ENCODE assay signal across 22 mouse cellular contexts in the genomic region with DNA sequence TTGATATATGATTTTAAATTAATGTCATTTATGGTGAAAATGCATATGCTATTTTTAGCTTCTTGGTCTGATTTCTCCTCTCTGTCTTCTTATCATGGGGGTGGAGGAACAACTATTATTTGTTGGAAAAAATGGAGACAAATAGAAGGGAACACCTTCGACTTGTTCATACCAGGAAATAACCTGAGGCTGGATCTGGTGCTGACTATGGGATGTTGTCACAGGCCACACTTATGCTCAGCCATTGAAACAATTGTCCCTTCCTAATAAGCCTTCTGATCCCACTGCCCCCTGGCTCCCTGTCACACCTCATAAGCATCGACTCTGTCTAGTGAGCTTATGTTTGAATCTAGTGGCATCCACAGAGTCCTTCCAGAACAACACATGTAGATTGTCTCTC.
DNase-seq lines count a peak whose midpoint lies in the region; ATAC-seq and TF ChIP-seq lines count a peak whose summit lies in the region.
"Had no signal": no experiment of that assay in that cellular context is flagged by ENCODE, and none has a peak within 500 bp of the region (broad histone marks: within the 10 kb centered on the region; RNA-seq: fewer than 3 reads in every experiment).

No protein-coding gene starts in this region.

- no peaks in the 10 kb centered on the region for H3K27me3 ChIP-seq in heart, embryonic 12.5 days (replicated peaks)
- H3K27me3 ChIP-seq in heart, embryonic 11.5 days (ENCODE audit: control insufficient read depth, insufficient read depth, low read length): no peaks in the 10 kb centered on the region
- H3K27me3 ChIP-seq in liver, postnatal 0 days (ENCODE audit: insufficient read depth, low read length): no peaks in the 10 kb centered on the region
- no peaks in the 10 kb centered on the region for H3K27me3 ChIP-seq in stomach, postnatal 0 days (ENCODE audit: control insufficient read depth, insufficient read depth, low read length)
- H3K27me3 ChIP-seq: embryonic facial prominence, embryonic 13.5 days; forebrain, embryonic 15.5 days; hindbrain, embryonic 12.5 days; hindbrain, embryonic 15.5 days had no signal

- H3K4me1 ChIP-seq in heart, embryonic 12.5 days (replicated peaks): peaks cover 18% of the 10 kb centered on the region
- no peaks in the 10 kb centered on the region for H3K4me1 ChIP-seq in heart, embryonic 11.5 days (ENCODE audit: control insufficient read depth, insufficient read depth, low read length)
- no peaks in the 10 kb centered on the region for H3K4me1 ChIP-seq in liver, postnatal 0 days (ENCODE audit: insufficient read depth)
- H3K4me1 ChIP-seq in stomach, postnatal 0 days (replicated peaks; ENCODE audit: control insufficient read depth, insufficient read depth): no peaks in the 10 kb centered on the region
- H3K4me1 ChIP-seq: embryonic facial prominence, embryonic 10.5 days; embryonic facial prominence, embryonic 13.5 days; forebrain, embryonic 12.5 days; forebrain, embryonic 15.5 days; hindbrain, embryonic 12.5 days; hindbrain, embryonic 15.5 days had no signal

- no peak for DNase-seq in liver, postnatal 0 days
- no peak for DNase-seq in liver
- no peak for DNase-seq in stomach, postnatal 0 days (ENCODE audit: low spot score)
- no peak for DNase-seq in thymus, postnatal 14 days
- DNase-seq: adrenal gland, adult 2 months; adrenal gland, postnatal 14 days; cerebellum, adult 11 months; cerebellum, adult 2 months; cerebellum, adult 9-11 months; cerebellum, postnatal 25 days; gastrocnemius, postnatal 25 days; heart, adult 2 months had no signal

- H3K9ac ChIP-seq in heart, embryonic 12.5 days: no peak overlapping the region
- H3K9ac ChIP-seq in heart, embryonic 11.5 days (ENCODE audit: low read depth, low read length): no peak overlapping the region
- no peak overlapping the region for H3K9ac ChIP-seq in liver, postnatal 0 days (replicated peaks)
- no peak overlapping the region for H3K9ac ChIP-seq in stomach, postnatal 0 days (ENCODE audit: low read length)
- H3K9ac ChIP-seq: embryonic facial prominence, embryonic 13.5 days; forebrain, embryonic 12.5 days; forebrain, embryonic 15.5 days; hindbrain, embryonic 12.5 days; hindbrain, embryonic 15.5 days had no signal

- no peaks in the 10 kb centered on the region for H3K9me3 ChIP-seq in heart, embryonic 12.5 days (replicated peaks)
- no peaks in the 10 kb centered on the region for H3K9me3 ChIP-seq in heart, embryonic 11.5 days (replicated peaks; ENCODE audit: control insufficient read depth, low read length)
- H3K9me3 ChIP-seq in liver, postnatal 0 days (ENCODE audit: low read length): no peaks in the 10 kb centered on the region
- H3K9me3 ChIP-seq in stomach, postnatal 0 days (ENCODE audit: control insufficient read depth, low read length): no peaks in the 10 kb centered on the region
- H3K9me3 ChIP-seq: embryonic facial prominence, embryonic 10.5 days; embryonic facial prominence, embryonic 13.5 days; forebrain, embryonic 12.5 days; forebrain, embryonic 15.5 days; hindbrain, embryonic 12.5 days; hindbrain, embryonic 15.5 days had no signal

- H3K36me3 ChIP-seq in heart, embryonic 12.5 days: no peaks in the 10 kb centered on the region
- no peaks in the 10 kb centered on the region for H3K36me3 ChIP-seq in heart, embryonic 11.5 days (ENCODE audit: control insufficient read depth, insufficient read depth, low read length)
- H3K36me3 ChIP-seq in liver, postnatal 0 days (replicated peaks; ENCODE audit: insufficient read depth, low read length): no peaks in the 10 kb centered on the region
- H3K36me3 ChIP-seq in stomach, postnatal 0 days (ENCODE audit: control insufficient read depth, insufficient read depth, low read length): no peaks in the 10 kb centered on the region
- H3K36me3 ChIP-seq: embryonic facial prominence, embryonic 10.5 days; embryonic facial prominence, embryonic 13.5 days; forebrain, embryonic 12.5 days; forebrain, embryonic 15.5 days; hindbrain, embryonic 12.5 days; hindbrain, embryonic 15.5 days had no signal

- H3K4me3 ChIP-seq in heart, embryonic 12.5 days: no peak overlapping the region
- no peak overlapping the region for H3K4me3 ChIP-seq in heart, embryonic 11.5 days (ENCODE audit: low read depth, low read length)
- H3K4me3 ChIP-seq in liver, postnatal 0 days (ENCODE audit: low read depth, low read length): no peak overlapping the region
- no peak overlapping the region for H3K4me3 ChIP-seq in stomach, postnatal 0 days (ENCODE audit: low read depth, low read length)
- H3K4me3 ChIP-seq: embryonic facial prominence, embryonic 10.5 days; embryonic facial prominence, embryonic 13.5 days; erythroblast, embryonic 14.5 days; forebrain, embryonic 12.5 days; forebrain, embryonic 15.5 days; heart, adult 2 months; hindbrain, embryonic 12.5 days; hindbrain, embryonic 15.5 days had no signal

- H3K4me2 ChIP-seq in heart, embryonic 12.5 days: no peak overlapping the region
- H3K4me2 ChIP-seq in heart, embryonic 11.5 days: no peak overlapping the region
- no peak overlapping the region for H3K4me2 ChIP-seq in liver, postnatal 0 days (ENCODE audit: low read depth, low read length)
- H3K4me2 ChIP-seq in stomach, postnatal 0 days (replicated peaks; ENCODE audit: low read depth): no peak overlapping the region
- H3K4me2 ChIP-seq: embryonic facial prominence, embryonic 13.5 days; forebrain, embryonic 12.5 days; forebrain, embryonic 15.5 days; hindbrain, embryonic 12.5 days; hindbrain, embryonic 15.5 days had no signal

- TF ChIP-seq CTCF in liver, postnatal 0 days (IDR thresholded peaks at IDR 0.05; ENCODE audit: low read depth): no peak
- no peak for TF ChIP-seq CTCF in stomach, postnatal 0 days (IDR thresholded peaks at IDR 0.05; ENCODE audit: low read depth)

- H3K27ac ChIP-seq in heart, embryonic 12.5 days (ENCODE audit: poor library complexity, severe bottlenecking): peak overlapping the region; percentile 20
- H3K27ac ChIP-seq in heart, embryonic 11.5 days (ENCODE audit: low read depth, low read length): no peak overlapping the region
- peak overlapping the region; percentile 71 for H3K27ac ChIP-seq in liver, postnatal 0 days (ENCODE audit: low read depth)
- H3K27ac ChIP-seq in stomach, postnatal 0 days (replicated peaks): no peak overlapping the region
- H3K27ac ChIP-seq: embryonic facial prominence, embryonic 10.5 days; embryonic facial prominence, embryonic 13.5 days; forebrain, embryonic 12.5 days; forebrain, embryonic 15.5 days; heart, adult 2 months; hindbrain, embryonic 12.5 days; hindbrain, embryonic 15.5 days had no signal

- TF ChIP-seq EP300 in liver, postnatal 0 days (IDR thresholded peaks at IDR 0.05; ENCODE audit: low read depth): no peak
- TF ChIP-seq EP300 in stomach, postnatal 0 days (optimal IDR thresholded peaks at IDR 0.05): no peak

- no peak for ATAC-seq in heart, embryonic 12.5 days (ENCODE audit: insufficient number of reproducible peaks, low FRiP score)
- no peak for ATAC-seq in heart, embryonic 11.5 days (replicated peaks; ENCODE audit: insufficient number of reproducible peaks, low FRiP score, low TSS enrichment)
- no peak for ATAC-seq in liver, postnatal 0 days
- ATAC-seq in stomach, postnatal 0 days (ENCODE audit: low FRiP score, low TSS enrichment): peak; percentile 63; the same call in 1 of the 2 replicates
- ATAC-seq: CD4-positive, CD25-positive, alpha-beta regulatory T cell, adult 4 months; forebrain, embryonic 15.5 days had no signal

- 61% methylated on average over 2 of the region's 2 CpGs for WGBS in heart, embryonic 12.5 days
- 75% methylated on average over 2 of the region's 2 CpGs for WGBS in heart, embryonic 11.5 days (ENCODE audit: insufficient replicate concordance)
- 61% methylated on average over 2 of the region's 2 CpGs for WGBS in liver, postnatal 0 days (ENCODE audit: insufficient replicate concordance)
- WGBS in stomach, postnatal 0 days: 49% methylated on average over 2 of the region's 2 CpGs

Comparison
In these comparisons a context has a peak if more than half of its experiments do, and no peak if none do; other contexts are left out.
1. H3K27ac ChIP-seq: peak in heart, embryonic 12.5 days (single experiment) and liver, postnatal 0 days (single experiment); none in heart, embryonic 11.5 days (single experiment) and stomach, postnatal 0 days (single experiment).